Mouse (Mus musculus) neural tube, postnatal 0 days (tissue): ENCODE results near the gene Plekhh2. TPM values are rescaled to one million over a fixed set of nuclear protein-coding genes. Genes with fewer than 3 reads are reported as not detected.

Experiments
- polyA plus RNA-seq: library from polyadenylated mRNA; unstranded; fragments of >200 nt; fragmentation: Nextera tagmentation; extraction: Ambion mirVana; gene quantifications from 2 replicates; pipeline ENCODE4 v1.2.1, GENCODE M21; 2015

Plekhh2 gene
- 1.1 and 1.4 TPM in 2 replicates for polyA plus RNA-seq

DNA sequence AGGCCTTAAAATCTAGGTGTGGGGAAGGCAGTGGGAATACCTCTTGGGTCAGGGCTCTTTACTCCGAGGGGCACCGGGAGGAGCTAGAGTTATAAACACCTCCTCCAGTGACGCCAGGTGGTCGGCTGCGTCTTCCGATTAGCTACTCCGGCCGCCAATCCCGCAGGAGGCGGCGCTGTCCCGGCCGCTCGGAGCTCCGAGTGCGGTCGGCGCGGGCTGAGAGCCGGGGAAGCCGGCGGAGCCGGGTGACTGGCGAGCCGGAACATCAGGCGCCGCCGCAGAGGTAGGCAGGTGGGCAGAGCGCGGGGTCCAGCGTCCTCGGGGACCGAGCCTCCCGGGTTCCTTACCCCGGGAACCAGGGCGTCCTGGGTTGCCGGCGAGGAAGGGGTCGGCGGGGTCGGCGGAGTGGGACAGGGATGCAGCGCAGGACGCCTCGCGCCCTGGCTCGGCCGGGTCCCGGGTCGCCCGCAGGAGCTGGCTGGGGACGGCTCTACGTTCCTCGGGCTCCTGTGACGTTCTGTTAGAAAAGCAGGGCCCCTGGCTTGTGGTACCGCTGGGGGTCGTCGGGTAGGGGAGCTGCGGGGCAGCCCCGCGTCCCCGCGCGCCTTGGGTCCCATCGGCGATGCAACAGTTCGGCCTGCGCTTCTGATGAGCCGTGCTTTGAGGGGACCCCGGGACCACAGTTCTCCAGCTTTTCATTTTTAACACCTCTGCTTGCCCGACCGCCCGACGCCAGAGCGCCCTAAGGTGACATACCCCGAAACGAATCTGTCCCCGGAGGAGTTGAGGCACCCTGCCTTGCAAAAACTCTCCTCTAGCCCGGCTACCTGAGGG, at the start of gene Plekhh2:
Plekhh2 (plus strand) TSS at position 214 of the 834 bp plus-strand sequence.

DNA sequence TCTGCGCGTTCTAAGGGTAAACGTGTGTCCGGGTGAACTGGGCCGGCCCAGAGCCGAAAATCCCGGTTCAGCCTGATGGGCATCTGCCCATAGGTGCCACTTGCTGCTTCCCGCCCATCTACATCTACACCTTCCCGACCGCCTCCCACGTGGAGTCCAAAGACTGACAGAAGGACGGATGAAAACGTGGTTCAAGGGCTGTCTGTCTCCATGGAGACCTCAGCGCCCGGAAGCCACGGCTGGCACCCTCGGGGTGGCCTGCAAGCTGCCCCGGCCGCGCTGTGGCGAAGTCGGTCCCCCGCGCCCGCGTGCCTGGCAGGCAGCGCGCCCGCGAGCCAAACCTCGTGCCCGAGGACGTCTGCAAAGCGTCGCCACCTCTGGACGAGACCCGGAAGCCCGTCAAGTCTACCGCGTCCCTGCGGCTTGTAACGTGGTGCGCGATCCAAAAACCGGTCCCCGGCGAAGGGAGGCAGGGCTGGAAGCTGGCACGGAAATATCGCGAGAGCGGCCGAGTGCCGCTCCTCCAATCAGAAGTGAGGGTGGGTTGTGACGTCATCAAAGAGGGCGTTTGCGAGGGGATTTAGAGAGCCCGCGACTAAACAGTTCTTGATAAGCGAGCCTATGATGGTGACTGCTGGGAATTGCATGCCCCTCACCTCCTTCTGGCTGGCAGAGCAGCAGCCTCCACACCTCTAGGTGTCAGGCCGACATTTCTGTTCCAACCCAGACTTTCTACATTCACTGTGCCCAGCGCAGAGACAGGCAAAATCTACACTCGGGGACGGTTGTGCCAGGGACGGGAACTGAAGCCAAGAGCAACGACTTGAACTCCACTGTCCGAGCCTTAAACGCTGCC, 45.7 kb upstream of the Plekhh2 start, which contains the start of gene Thada:
Thada (minus strand) TSS at position 453 of the 856 bp plus-strand sequence.

DNA sequence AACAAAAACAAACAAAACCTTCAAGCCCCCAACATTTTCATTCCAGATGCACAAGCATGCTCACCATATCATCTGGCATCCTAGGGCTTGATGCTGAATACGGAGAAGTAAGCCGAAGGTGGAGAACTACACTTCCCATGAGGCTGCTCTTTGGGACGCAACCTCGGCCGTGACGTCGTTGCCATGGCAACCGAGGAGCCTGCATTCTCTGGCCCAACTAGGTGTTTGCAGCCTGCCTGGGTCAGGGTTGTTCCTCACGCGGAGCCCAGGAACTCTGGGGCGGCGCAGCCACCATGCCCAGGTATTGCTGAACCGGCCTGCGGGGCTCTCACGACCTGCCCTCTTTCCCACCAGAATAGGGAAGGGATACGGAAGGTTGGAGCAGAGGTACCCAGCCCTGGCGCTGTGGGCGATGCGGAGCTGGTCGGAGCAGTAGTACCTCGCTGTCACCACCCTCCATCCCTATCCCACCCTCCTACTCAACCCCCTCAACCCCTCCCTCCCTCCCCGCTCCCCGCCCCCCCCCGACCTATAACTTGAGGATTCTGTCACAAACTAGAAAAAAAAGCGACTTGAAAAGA, 114.7 kb downstream of the Plekhh2 start, which contains the start of gene Dync2li1:
Dync2li1 (plus strand) TSS at position 221 of the 581 bp plus-strand sequence.

Other genes starting within 250 kb of the Plekhh2 start
- 3.3 and 3.4 TPM in 2 replicates for gene Thada, start 45.7 kb upstream of the Plekhh2 start, polyA plus RNA-seq
- 29.8 and 31.2 TPM in 2 replicates for gene Dync2li1, start 114.6 kb downstream of the Plekhh2 start, polyA plus RNA-seq
- gene Abcg8, start 164.4 kb downstream of the Plekhh2 start, polyA plus RNA-seq = 0.12 TPM in 1 of 2 replicates, not detected in the other
- gene Abcg5, start 171.1 kb downstream of the Plekhh2 start, polyA plus RNA-seq = 1.0 and 1.6 TPM in 2 replicates